Mouse (Mus musculus): ENCODE results near the gene Gm21903. TPM values are rescaled to one million over a fixed set of nuclear protein-coding genes. Genes with fewer than 3 reads are reported as not detected.

Gene Gm21903
- polyA plus RNA-seq, 1 experiment: not detected

DNA sequence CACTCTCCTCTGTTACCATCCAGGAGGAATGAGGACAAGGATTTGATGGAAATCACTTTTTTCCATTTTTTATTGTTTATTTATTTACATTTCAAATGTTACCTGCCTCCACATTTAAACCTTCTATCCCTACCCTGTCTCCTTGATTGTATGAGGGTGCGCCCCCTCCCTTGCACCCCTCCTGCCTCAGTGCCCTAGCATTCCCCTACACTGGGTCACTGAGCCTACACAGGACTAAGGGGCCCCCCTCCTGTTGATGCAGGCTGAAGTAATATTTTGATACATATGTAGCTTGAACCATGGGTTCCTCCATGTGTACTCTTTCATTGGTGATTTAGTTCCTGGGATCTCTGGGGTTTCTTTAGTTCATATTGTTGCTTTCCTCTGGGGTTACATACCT, 33.3 kb downstream of the Gm21903 start:
- H3K36me3 ChIP-seq (ENCODE audit: control insufficient read depth, insufficient read depth): no peaks in the 10 kb centered on the region
- no peak overlapping the region for H3ac ChIP-seq (ENCODE audit: control insufficient read depth, insufficient read length, low read depth)
- H3K79me3 ChIP-seq (ENCODE audit: low read depth): no peaks in the 10 kb centered on the region
- TF ChIP-seq FOSL1 (IDR thresholded peaks at IDR 0.05; ENCODE audit: insufficient read depth, low read length, poor library complexity, severe bottlenecking): no peak
- TF ChIP-seq CEBPB (IDR thresholded peaks at IDR 0.05; ENCODE audit: low read depth): no peak
- TF ChIP-seq MYOG (IDR thresholded peaks at IDR 0.05; ENCODE audit: control insufficient read depth, extremely low read depth, insufficient read length): no peak
- TF ChIP-seq MAX (IDR thresholded peaks at IDR 0.05): no peak
- TF ChIP-seq MYOD1 (IDR thresholded peaks at IDR 0.05; ENCODE audit: control insufficient read depth, insufficient read length, low read depth): no peak
- no peak for TF ChIP-seq USF1 (IDR thresholded peaks at IDR 0.05; ENCODE audit: low read depth)
- no peak overlapping the region for H3K4me3 ChIP-seq (ENCODE audit: insufficient read depth, poor library complexity, severe bottlenecking)
- no peaks in the 10 kb centered on the region for H3K27me3 ChIP-seq (ENCODE audit: control insufficient read depth, insufficient read depth, insufficient read length)
- H3K79me2 ChIP-seq (ENCODE audit: control insufficient read depth, insufficient read depth): no peaks in the 10 kb centered on the region

Other genes with a start within 250 kb of the Gm21903 start
- gene Esp24, start 6.6 kb downstream of the Gm21903 start, polyA plus RNA-seq (2012; fragmentation: generic; extraction: Trizol): not detected
- gene Esp23, start 33.7 kb upstream of the Gm21903 start, polyA plus RNA-seq (2012; fragmentation: generic; extraction: Trizol): not detected
- gene Esp22, start 52.0 kb upstream of the Gm21903 start, polyA plus RNA-seq (2012; fragmentation: generic; extraction: Trizol): not detected